Mouse (Mus musculus) heart, embryonic 11.5 days (tissue): Measurements from ENCODE around the gene Smlr1. TPM values are rescaled to one million over a fixed set of nuclear protein-coding genes. Genes with fewer than 3 reads are reported as not detected.

Source experiments
- ATAC-seq: fragments of 200-750 bp; cut with Nextera tagmentation; replicated peaks from 2 replicates; pipeline ENCODE4 v1.8.0; 2017; ENCODE audit warnings: moderate library complexity; ENCODE audit not compliant: insufficient number of reproducible peaks, low FRiP score, low TSS enrichment
- H3K27ac ChIP-seq: fragments of 300-500 bp; sonication (generic); 2 replicates; pipeline ENCODE4 v1.5.1; 2014; ENCODE audit warnings: mild to moderate bottlenecking, low read depth, low read length
- H3K27me3 ChIP-seq: fragments of 300-500 bp; sonication (generic); 2 replicates; pipeline ENCODE4 v1.6.1; 2014; ENCODE audit warnings: mild to moderate bottlenecking, low read length, mixed read lengths; ENCODE audit not compliant: control insufficient read depth, insufficient read depth
- H3K36me3 ChIP-seq: fragments of 300-500 bp; sonication (generic); 2 replicates; pipeline ENCODE4 v1.6.1; 2014; ENCODE audit warnings: mild to moderate bottlenecking, low read length, moderate library complexity, mixed read lengths; ENCODE audit not compliant: control insufficient read depth, insufficient read depth
- H3K4me1 ChIP-seq: fragments of 300-500 bp; sonication (generic); 2 replicates; pipeline ENCODE4 v1.6.1; 2014; ENCODE audit warnings: low read length; ENCODE audit not compliant: control insufficient read depth, insufficient read depth
- H3K4me2 ChIP-seq: fragments of 300-500 bp; sonication (generic); 2 replicates; pipeline ENCODE4 v1.6.1; 2014; ENCODE audit warnings: mild to moderate bottlenecking, moderate library complexity
- H3K4me3 ChIP-seq: fragments of 300-500 bp; sonication (generic); 2 replicates; pipeline ENCODE4 v1.5.1; 2014; ENCODE audit warnings: low read depth, low read length
- H3K9ac ChIP-seq: fragments of 300-500 bp; sonication (generic); 2 replicates; pipeline ENCODE4 v1.6.1; 2014; ENCODE audit warnings: mild to moderate bottlenecking, low read depth, low read length, moderate library complexity
- H3K9me3 ChIP-seq: fragments of 300-500 bp; sonication (generic); replicated peaks from 2 replicates; pipeline ENCODE4 v1.6.1; 2016; ENCODE audit warnings: low read length; ENCODE audit not compliant: control insufficient read depth
- WGBS: fragments of 180-500 bp; shearing (Covaris S2); extraction: QIAGEN DNeasy Blood & Tissue Kit; methylation state at CpG from one replicate; pipeline ENCODE4 v1.1.7; 2014; ENCODE audit not compliant: insufficient replicate concordance; 5-methylcytosine and 5-hydroxymethylcytosine counted together
- polyA plus RNA-seq: library from polyadenylated mRNA; unstranded; fragments of >200 nt; fragmentation: Nextera tagmentation; extraction: Ambion mirVana; gene quantifications from 2 replicates; pipeline ENCODE4 v1.2.1, GENCODE M21; 2014

Gene Smlr1
- polyA plus RNA-seq, 1 experiment from 2014 or later: not detected

- 93% methylated on average over 8 of the region's 8 CpGs for WGBS
- no peaks in the 10 kb centered on the region; the same call in 1 of the 2 replicates for H3K4me1 ChIP-seq
- H3K36me3 ChIP-seq: peaks cover 3% of the 10 kb centered on the region
- H3K4me2 ChIP-seq: no peak overlapping the region
- no peak overlapping the region for H3K9ac ChIP-seq
- no peaks in the 10 kb centered on the region for H3K9me3 ChIP-seq
- H3K4me3 ChIP-seq: no peak overlapping the region
- no peaks in the 10 kb centered on the region for H3K27me3 ChIP-seq
- H3K27ac ChIP-seq: no peak overlapping the region
- no peak for ATAC-seq
These were observed 12.3 kb downstream of the Smlr1 start for GRCm38 (mm10) chr10:25523727-25524126.

- Histone ChIP-seq H3K27ac (no peak overlapping the region), H3K4me3 (no peak overlapping the region), H3K27me3 (no peaks in the 10 kb centered on the region), H3K9ac (no peak overlapping the region), H3K36me3 (peaks cover 9% of the 10 kb centered on the region), H3K4me2 (no peak overlapping the region), H3K4me1 (no peaks in the 10 kb centered on the region; the same call in 1 of the 2 replicates), H3K9me3 (no peaks in the 10 kb centered on the region)
- no peak for ATAC-seq
- 73% methylated on average over 5 of the region's 5 CpGs for WGBS
These were observed 15.6 kb downstream of the Smlr1 start for GRCm38 (mm10) chr10:25520428-25520827.

GRCm38 (mm10) chr10:25519954-25520353 lies 16.1 kb downstream of the Smlr1 start:
- WGBS: 48% methylated on average over 3 of the region's 3 CpGs
- Histone ChIP-seq H3K27me3 (no peaks in the 10 kb centered on the region), H3K4me3 (no peak overlapping the region), H3K27ac (no peak overlapping the region), H3K9ac (no peak overlapping the region), H3K36me3 (peaks cover 9% of the 10 kb centered on the region), H3K4me2 (no peak overlapping the region), H3K9me3 (no peaks in the 10 kb centered on the region), H3K4me1 (no peaks in the 10 kb centered on the region; the same call in 1 of the 2 replicates)
- no peak for ATAC-seq

- H3K9ac ChIP-seq: no peak overlapping the region
- no peak overlapping the region for H3K27ac ChIP-seq
- H3K4me3 ChIP-seq: no peak overlapping the region
- H3K9me3 ChIP-seq: no peaks in the 10 kb centered on the region
- no peaks in the 10 kb centered on the region for H3K27me3 ChIP-seq
- no peaks in the 10 kb centered on the region for H3K4me1 ChIP-seq
- H3K4me2 ChIP-seq: no peak overlapping the region
- peaks cover 6% of the 10 kb centered on the region for H3K36me3 ChIP-seq
- WGBS: 52% methylated on average over 1 of the region's 1 CpGs
- ATAC-seq: no peak
These were observed 22.2 kb downstream of the Smlr1 start for GRCm38 (mm10) chr10:25513821-25514220.

- no peak for ATAC-seq
- Histone ChIP-seq H3K36me3 (peaks cover 17% of the 10 kb centered on the region), H3K9ac (no peak overlapping the region), H3K27me3 (no peaks in the 10 kb centered on the region), H3K4me3 (no peak overlapping the region), H3K4me2 (no peak overlapping the region), H3K9me3 (no peaks in the 10 kb centered on the region), H3K27ac (no peak overlapping the region), H3K4me1 (no peaks in the 10 kb centered on the region)
- 78% methylated on average over 5 of the region's 5 CpGs for WGBS
These were observed 32.8 kb downstream of the Smlr1 start for GRCm38 (mm10) chr10:25503250-25503649.

- no peak for ATAC-seq
- peaks cover 11% of the 10 kb centered on the region; the same call in 1 of the 2 replicates for H3K36me3 ChIP-seq
- 63% methylated on average over 10 of the region's 10 CpGs for WGBS
These were observed 36.6 kb downstream of the Smlr1 start for GRCm38 (mm10) chr10:25499323-25500071.

GRCm38 (mm10) chr10:25488456-25488855 lies 47.6 kb downstream of the Smlr1 start:
- Histone ChIP-seq H3K9ac (no peak overlapping the region), H3K36me3 (peaks cover 4% of the 10 kb centered on the region; the same call in 1 of the 2 replicates), H3K9me3 (no peaks in the 10 kb centered on the region), H3K27me3 (no peaks in the 10 kb centered on the region), H3K27ac (no peak overlapping the region), H3K4me2 (no peak overlapping the region), H3K4me3 (no peak overlapping the region), H3K4me1 (no peaks in the 10 kb centered on the region)
- 16% methylated on average over 1 of the region's 1 CpGs for WGBS
- ATAC-seq: no peak

More at GRCm38 (mm10) chr10:25499323-25500071, 36.6 kb downstream of the Smlr1 start:
- Histone ChIP-seq H3K27me3 (no peaks in the 10 kb centered on the region), H3K4me3 (no peak overlapping the region), H3K4me1 (no peaks in the 10 kb centered on the region), H3K9me3 (no peaks in the 10 kb centered on the region), H3K27ac (no peak overlapping the region), H3K9ac (no peak overlapping the region), H3K4me2 (no peak overlapping the region)

GRCm38 (mm10) chr10:25482791-25483190 lies 53.3 kb downstream of the Smlr1 start:
- no peak overlapping the region for H3K4me2 ChIP-seq
- WGBS: 69% methylated on average over 5 of the region's 5 CpGs
- no peak overlapping the region for H3K27ac ChIP-seq
- no peaks in the 10 kb centered on the region for H3K9me3 ChIP-seq
- 0 out of 2 replicates have a peak, but pooled peaks cover 4% of the 10 kb centered on the region for H3K36me3 ChIP-seq
- H3K4me3 ChIP-seq: no peak overlapping the region
- H3K9ac ChIP-seq: no peak overlapping the region
- ATAC-seq: no peak
- H3K27me3 ChIP-seq: no peaks in the 10 kb centered on the region
- peaks cover 9% of the 10 kb centered on the region; the same call in 1 of the 2 replicates for H3K4me1 ChIP-seq

GRCm38 (mm10) chr10:25479716-25480115 lies 56.4 kb downstream of the Smlr1 start:
- Histone ChIP-seq H3K9ac (no peak overlapping the region), H3K27me3 (no peaks in the 10 kb centered on the region), H3K27ac (no peak overlapping the region), H3K9me3 (no peaks in the 10 kb centered on the region), H3K4me3 (no peak overlapping the region), H3K4me2 (no peak overlapping the region), H3K36me3 (0 out of 2 replicates have a peak, but pooled peaks cover 4% of the 10 kb centered on the region), H3K4me1 (peaks cover 9% of the 10 kb centered on the region; the same call in 1 of the 2 replicates)
- ATAC-seq: no peak
- WGBS: 80% methylated on average over 3 of the region's 3 CpGs
